Mouse (Mus musculus) kidney, adult 2 months (tissue): ENCODE results near the gene Ambra1. TPM values are rescaled to one million over a fixed set of nuclear protein-coding genes. Genes with fewer than 3 reads are reported as not detected.

Experiments used
- DNase-seq: peaks from one replicate; pipeline ENCODE4 v3.0.0; 2021
- H3K27ac ChIP-seq: fragments of 200-500 bp; 2 replicates; pipeline ENCODE4 v1.5.1; 2012; ENCODE audit warnings: low read depth, low read length, control low read depth, inconsistent platforms; ENCODE audit not compliant: insufficient read depth
- H3K27me3 ChIP-seq: fragments of 200-500 bp; replicated peaks from 2 replicates; pipeline ENCODE4 v1.6.1; 2012; ENCODE audit warnings: mild to moderate bottlenecking, moderate library complexity, low read length, inconsistent platforms; ENCODE audit not compliant: control insufficient read depth, insufficient read depth
- H3K36me3 ChIP-seq: fragments of 200-500 bp; 2 replicates; pipeline ENCODE4 v1.6.1; 2012; ENCODE audit warnings: mild to moderate bottlenecking, moderate library complexity, low read length, inconsistent platforms; ENCODE audit not compliant: control insufficient read depth, insufficient read depth
- H3K4me1 ChIP-seq: fragments of 200-500 bp; 2 replicates; pipeline ENCODE4 v1.6.1; 2011; ENCODE audit warnings: low read length; ENCODE audit not compliant: control insufficient read depth, insufficient read depth
- H3K4me3 ChIP-seq: fragments of 200-500 bp; 2 replicates; pipeline ENCODE4 v1.5.1; 2011; ENCODE audit warnings: mild to moderate bottlenecking, low read depth, low read length, control low read depth; ENCODE audit not compliant: insufficient read depth
- CTCF ChIP-seq: fragments of 200-500 bp; conservative IDR thresholded peaks from 2 replicates; pipeline ENCODE4 v1.5.1; 2011; ENCODE audit warnings: low read depth, mild to moderate bottlenecking, control low read depth, low read length, moderate library complexity, mixed read lengths; ENCODE audit not compliant: insufficient read depth, insufficient read length
- POLR2A ChIP-seq: fragments of 200-500 bp; IDR thresholded peaks from one replicate; pipeline ENCODE4 v1.6.1; 2011; ENCODE audit warnings: low read depth, low read length, control low read depth
- WGBS: fragments of 180-500 bp; shearing (Covaris S2); methylation state at CpG from one replicate; pipeline ENCODE4 v1.1.7; 2018; 5-methylcytosine and 5-hydroxymethylcytosine counted together
- polyA plus RNA-seq: library from polyadenylated mRNA; depleted of rRNA; stranded (reverse); fragments of >200 nt; gene quantifications from 2 replicates; pipeline ENCODE4 v1.2.3, GENCODE M21; 2012; rRNA removed

Gene Ambra1
- polyA plus RNA-seq, 1 experiment: 34.5 TPM

- peak; percentile 80 for DNase-seq
- no peaks in the 10 kb centered on the region for H3K36me3 ChIP-seq
- H3K4me1 ChIP-seq: peaks cover 24% of the 10 kb centered on the region
- no peak for TF ChIP-seq POLR2A
- peak overlapping the region; percentile 51 for H3K27ac ChIP-seq
- no peaks in the 10 kb centered on the region for H3K27me3 ChIP-seq
- H3K4me3 ChIP-seq: peak overlapping the region; percentile 75
- 28% methylated on average over 4 of the region's 4 CpGs for WGBS
Measured at GRCm38 (mm10) chr2:91961901-91962761, 232.2 kb downstream of the Ambra1 start.

GRCm38 (mm10) chr2:91962864-91963401, 233.0 kb downstream of the Ambra1 start:
- Histone ChIP-seq H3K36me3 (no peaks in the 10 kb centered on the region), H3K4me1 (peaks cover 24% of the 10 kb centered on the region), H3K27me3 (no peaks in the 10 kb centered on the region), H3K27ac (peak overlapping the region; percentile 51), H3K4me3 (peak overlapping the region; percentile 75)
- WGBS: under 1% methylated on average over 39 of the region's 39 CpGs
- peak; percentile 46 for DNase-seq
- TF ChIP-seq CTCF: no peak
- no peak for TF ChIP-seq POLR2A

GRCm38 (mm10) chr2:91963443-91963932, 233.6 kb downstream of the Ambra1 start:
- Histone ChIP-seq H3K4me1 (peaks cover 24% of the 10 kb centered on the region), H3K27me3 (no peaks in the 10 kb centered on the region)
- TF ChIP-seq POLR2A (no peak), CTCF (peak; percentile 81)

GRCm38 (mm10) chr2:91964610-91965204, 234.8 kb downstream of the Ambra1 start:
- no peaks in the 10 kb centered on the region for H3K36me3 ChIP-seq
- H3K4me3 ChIP-seq: peak overlapping the region; percentile 74
- DNase-seq: no peak
- peak overlapping the region; percentile 93 for H3K27ac ChIP-seq
- no peaks in the 10 kb centered on the region for H3K27me3 ChIP-seq
- TF ChIP-seq CTCF (no peak), POLR2A (no peak)
- 65% methylated on average over 3 of the region's 3 CpGs for WGBS
- peaks cover 14% of the 10 kb centered on the region for H3K4me1 ChIP-seq

More at GRCm38 (mm10) chr2:91963443-91963932, 233.6 kb downstream of the Ambra1 start:
- DNase-seq: peak; percentile 97
- Histone ChIP-seq H3K27ac (peak overlapping the region; percentile 69), H3K4me3 (peak overlapping the region; percentile 75), H3K36me3 (no peaks in the 10 kb centered on the region)
- WGBS: under 1% methylated on average over 56 of the region's 57 CpGs

- TF ChIP-seq POLR2A (peak; percentile 69), CTCF (no peak)
- Histone ChIP-seq H3K36me3 (no peaks in the 10 kb centered on the region), H3K4me1 (peaks cover 8% of the 10 kb centered on the region; the same call in 1 of the 2 replicates), H3K27me3 (no peaks in the 10 kb centered on the region), H3K27ac (peak overlapping the region; percentile 93), H3K4me3 (peak overlapping the region; percentile 74)
- 41% methylated on average over 20 of the region's 20 CpGs for WGBS
- peak; percentile 86 for DNase-seq
Measured at GRCm38 (mm10) chr2:91965417-91965816, 235.5 kb downstream of the Ambra1 start.

GRCm38 (mm10) chr2:91966367-91966766, 236.4 kb downstream of the Ambra1 start:
- TF ChIP-seq CTCF (no peak), POLR2A (no peak)
- Histone ChIP-seq H3K27ac (no peak overlapping the region), H3K4me1 (peaks cover 6% of the 10 kb centered on the region; the same call in 1 of the 2 replicates), H3K4me3 (no peak overlapping the region), H3K36me3 (no peaks in the 10 kb centered on the region), H3K27me3 (no peaks in the 10 kb centered on the region)
- DNase-seq: no peak
- 94% methylated on average over 5 of the region's 5 CpGs for WGBS

- Histone ChIP-seq H3K4me3 (no peak overlapping the region), H3K27me3 (no peaks in the 10 kb centered on the region), H3K36me3 (no peaks in the 10 kb centered on the region), H3K27ac (peak overlapping the region; percentile 92), H3K4me1 (peaks cover 5% of the 10 kb centered on the region; the same call in 1 of the 2 replicates)
- TF ChIP-seq POLR2A (no peak), CTCF (no peak)
- WGBS: 43% methylated on average over 11 of the region's 11 CpGs
- DNase-seq: peak; percentile 74
Measured at GRCm38 (mm10) chr2:91967962-91968361, 238.0 kb downstream of the Ambra1 start.

Other genes with a start within 250 kb of the Ambra1 start
- gene Ckap5, start 203.4 kb upstream of the Ambra1 start, polyA plus RNA-seq: 4.9 and 5.9 TPM in 2 replicates
- gene F2, start 93.7 kb upstream of the Ambra1 start, polyA plus RNA-seq: 0.06 and 0.18 TPM in 2 replicates
- 8.4 and 10.0 TPM in 2 replicates for gene Zfp408, start 80.3 kb upstream of the Ambra1 start, polyA plus RNA-seq
- gene Arhgap1, start 80.3 kb upstream of the Ambra1 start, polyA plus RNA-seq: 90.2 and 91.6 TPM in 2 replicates
- 32.5 and 34.2 TPM in 2 replicates for gene Atg13, start 19.6 kb upstream of the Ambra1 start, polyA plus RNA-seq
- 4.6 and 6.1 TPM in 2 replicates for gene Harbi1, start 19.3 kb upstream of the Ambra1 start, polyA plus RNA-seq
- gene Chrm4, start 197.1 kb downstream of the Ambra1 start, polyA plus RNA-seq: 0.11 TPM in 1 of 2 replicates, not detected in the other
- gene Mdk, start 202.2 kb downstream of the Ambra1 start, polyA plus RNA-seq: 76.0 and 80.1 TPM in 2 replicates
- gene Gm9821, start 215.6 kb downstream of the Ambra1 start, polyA plus RNA-seq: not detected in 2 replicates
- 106 and 119 TPM in 2 replicates for gene Dgkz, start 245.7 kb downstream of the Ambra1 start, polyA plus RNA-seq